Comparison of ENCODE assay signal across 17 mouse cellular contexts in genomic region chr9:16026054-16026453, GRCm38 (mm10).
DNase-seq lines count a peak whose midpoint lies in the region; ATAC-seq and TF ChIP-seq lines count a peak whose summit lies in the region.
"Had no signal": no experiment of that assay in that cellular context is flagged by ENCODE, and none has a peak within 500 bp of the region (broad histone marks: within the 10 kb centered on the region; RNA-seq: fewer than 3 reads in every experiment).

No protein-coding gene starts in this region.

- no peak overlapping the region for H3K4me3 ChIP-seq in kidney, postnatal 0 days (replicated peaks; ENCODE audit: low read depth, low read length)
- no peak overlapping the region for H3K4me3 ChIP-seq in CH12.LX (replicated peaks in 1 of 3; ENCODE audit: low read depth in 2 of 3, low read length in 2 of 3, poor library complexity in 1 of 3)
- H3K4me3 ChIP-seq in hindbrain, embryonic 14.5 days (replicated peaks; ENCODE audit: low read length), result no peak overlapping the region
- H3K4me3 ChIP-seq: embryonic facial prominence, embryonic 12.5 days; limb, embryonic 13.5 days; liver, embryonic 13.5 days; lung, embryonic 15.5 days; neural tube, embryonic 12.5 days had no signal

- DNase-seq in kidney, postnatal 0 days (ENCODE audit: low spot score), result peak; percentile 84
- DNase-seq in kidney, adult 9 months, result no peak
- DNase-seq in CH12.LX (ENCODE audit: extremely low read depth), result peak; percentile 8
- DNase-seq in brain, adult 2 months (ENCODE audit: low read depth, low spot score), result peak; percentile 68
- peak; percentile 25 for DNase-seq in forelimb bud, embryonic 11.5 days (ENCODE audit: low read depth, low spot score)
- no peak for DNase-seq in right cerebral cortex, adult 18-20 months
- DNase-seq in hindbrain, embryonic 14.5 days (ENCODE audit: low spot score), result no peak
- DNase-seq: cerebellum, adult 9-10 months; liver, embryonic 13.5 days; lung, postnatal 4 days; right cerebral cortex, postnatal 14 days; spleen, adult 18-20 months; thymus, adult 18-20 months had no signal

- no peak overlapping the region for H3K27ac ChIP-seq in kidney, postnatal 0 days
- H3K27ac ChIP-seq in CH12.LX (ENCODE audit: insufficient read depth, low read depth), result no peak overlapping the region
- H3K27ac ChIP-seq in hindbrain, embryonic 14.5 days, result no peak overlapping the region
- H3K27ac ChIP-seq: embryonic facial prominence, embryonic 12.5 days; limb, embryonic 13.5 days; liver, embryonic 13.5 days; lung, embryonic 15.5 days; neural tube, embryonic 12.5 days had no signal

- dilution Hi-C loops in CH12.LX (cut with MboI; ENCODE audit: extremely low pct_ligation_motif_present, extremely low pct_unique_long_range_greater_than_20kb, low sequenced_read_pairs), result no loop called here

- H3K36me3 ChIP-seq in kidney, postnatal 0 days (ENCODE audit: insufficient read depth, low read length), result no peaks in the 10 kb centered on the region
- no peaks in the 10 kb centered on the region for H3K36me3 ChIP-seq in CH12.LX (replicated peaks in 1 of 2; ENCODE audit: control insufficient read depth in 1 of 2, insufficient read depth in 1 of 2, low read length in 1 of 2)
- H3K36me3 ChIP-seq in hindbrain, embryonic 14.5 days (replicated peaks; ENCODE audit: control insufficient read depth, insufficient read depth), result no peaks in the 10 kb centered on the region
- H3K36me3 ChIP-seq: embryonic facial prominence, embryonic 12.5 days; limb, embryonic 13.5 days; liver, embryonic 13.5 days; lung, embryonic 15.5 days had no signal

- no peaks in the 10 kb centered on the region for H3K27me3 ChIP-seq in kidney, postnatal 0 days (ENCODE audit: insufficient read depth, low read length)
- no peaks in the 10 kb centered on the region for H3K27me3 ChIP-seq in CH12.LX (replicated peaks)
- no peaks in the 10 kb centered on the region for H3K27me3 ChIP-seq in hindbrain, embryonic 14.5 days (ENCODE audit: control insufficient read depth, insufficient read depth, low read length)
- H3K27me3 ChIP-seq: embryonic facial prominence, embryonic 12.5 days; limb, embryonic 13.5 days; liver, embryonic 13.5 days; lung, embryonic 15.5 days; neural tube, embryonic 12.5 days had no signal

- no peak overlapping the region for H3K4me2 ChIP-seq in kidney, postnatal 0 days (ENCODE audit: low read length)
- H3K4me2 ChIP-seq in CH12.LX (ENCODE audit: insufficient read depth, low read depth, poor library complexity, severe bottlenecking), result no peak overlapping the region
- no peak overlapping the region for H3K4me2 ChIP-seq in hindbrain, embryonic 14.5 days (replicated peaks)
- H3K4me2 ChIP-seq: embryonic facial prominence, embryonic 12.5 days; limb, embryonic 13.5 days; liver, embryonic 13.5 days; lung, embryonic 15.5 days; neural tube, embryonic 12.5 days had no signal

- H3K9me3 ChIP-seq in kidney, postnatal 0 days (replicated peaks; ENCODE audit: low read length), result no peaks in the 10 kb centered on the region
- no peaks in the 10 kb centered on the region for H3K9me3 ChIP-seq in CH12.LX (replicated peaks; ENCODE audit: low read length)
- no peaks in the 10 kb centered on the region for H3K9me3 ChIP-seq in hindbrain, embryonic 14.5 days (ENCODE audit: control insufficient read depth, low read length)
- H3K9me3 ChIP-seq: embryonic facial prominence, embryonic 12.5 days; limb, embryonic 13.5 days; liver, embryonic 13.5 days; lung, embryonic 15.5 days; neural tube, embryonic 12.5 days had no signal

- no peak for TF ChIP-seq CTCF in kidney, postnatal 0 days (IDR thresholded peaks at IDR 0.05; ENCODE audit: low read depth)
- no peak for TF ChIP-seq CTCF in CH12.LX (conservative IDR thresholded peaks at IDR 0.05 in 1 of 2, IDR thresholded peaks at IDR 0.05 in 1 of 2; ENCODE audit: low read depth in 2 of 2, low read length in 2 of 2)

- TF ChIP-seq EP300 in CH12.LX (IDR thresholded peaks at IDR 0.05; ENCODE audit: low read length), result no peak

- H3K9ac ChIP-seq in kidney, postnatal 0 days (ENCODE audit: low read depth, low read length), result no peak overlapping the region
- no peak overlapping the region for H3K9ac ChIP-seq in CH12.LX (ENCODE audit: insufficient read depth, low read depth)
- no peak overlapping the region for H3K9ac ChIP-seq in hindbrain, embryonic 14.5 days
- H3K9ac ChIP-seq: embryonic facial prominence, embryonic 12.5 days; limb, embryonic 13.5 days; liver, embryonic 13.5 days; lung, embryonic 15.5 days; neural tube, embryonic 12.5 days had no signal

- no peaks in the 10 kb centered on the region for H3K4me1 ChIP-seq in kidney, postnatal 0 days (replicated peaks; ENCODE audit: insufficient read depth, low read length)
- H3K4me1 ChIP-seq in CH12.LX (ENCODE audit: control insufficient read depth in 1 of 2, insufficient read depth in 2 of 2), result peaks cover 0 to 10% of the 10 kb centered on the region in 2 experiments; a peak in 2 of 4 replicates
- H3K4me1 ChIP-seq in hindbrain, embryonic 14.5 days (replicated peaks; ENCODE audit: control insufficient read depth, insufficient read depth, low read length), result no peaks in the 10 kb centered on the region; the same call in 1 of the 2 replicates
- H3K4me1 ChIP-seq: liver, embryonic 13.5 days; lung, embryonic 15.5 days had no signal

- in situ Hi-C loops in CH12.LX (cut with MboI; ENCODE audit: low pct_ligation_motif_present, low pct_unique_long_range_greater_than_20kb, low sequenced_read_pairs), result no loop called here

- TF ChIP-seq POLR2A in CH12.LX (IDR thresholded peaks at IDR 0.05; ENCODE audit: low read depth, low read length), result no peak

- ATAC-seq in kidney, postnatal 0 days (replicated peaks; ENCODE audit: low FRiP score, low read depth), result no peak
- no peak for ATAC-seq in hindbrain, embryonic 14.5 days (ENCODE audit: low FRiP score)

- H3K79me2 ChIP-seq in CH12.LX (replicated peaks; ENCODE audit: control insufficient read depth, extremely low read depth, insufficient read depth, poor library complexity, severe bottlenecking), result no peaks in the 10 kb centered on the region

- no peak for TF ChIP-seq RAD21 in CH12.LX (IDR thresholded peaks at IDR 0.05; ENCODE audit: low read depth, low read length)

- WGBS in kidney, postnatal 0 days, result 51% methylated on average over 4 of the region's 4 CpGs
- 62% methylated on average over 4 of the region's 4 CpGs for WGBS in hindbrain, embryonic 14.5 days

TF ChIP-seq in CH12.LX, 34 proteins besides CTCF, POLR2A, EP300 and RAD21:
- TF ChIP-seq MAX (IDR thresholded peaks at IDR 0.05; ENCODE audit: low read length), result no peak
- no peak for TF ChIP-seq MAZ (IDR thresholded peaks at IDR 0.05; ENCODE audit: low read depth, low read length)
- no peak for TF ChIP-seq TCF12 (IDR thresholded peaks at IDR 0.05; ENCODE audit: low read depth, low read length)
- TF ChIP-seq PAX5 (IDR thresholded peaks at IDR 0.05; ENCODE audit: low read length), result no peak
- no peak for TF ChIP-seq NELFE (IDR thresholded peaks at IDR 0.05; ENCODE audit: low read depth, low read length)
- no peak for TF ChIP-seq SMC3 (IDR thresholded peaks at IDR 0.05; ENCODE audit: low read depth, low read length)
- TF ChIP-seq POLR2AphosphoS2 (IDR thresholded peaks at IDR 0.05; ENCODE audit: low read depth, low read length), result no peak
- no peak for TF ChIP-seq ZC3H11A (IDR thresholded peaks at IDR 0.05; ENCODE audit: low read depth, low read length)
- TF ChIP-seq KAT2A (IDR thresholded peaks at IDR 0.05; ENCODE audit: insufficient replicate concordance, low read length), result no peak
- no peak for TF ChIP-seq GABPA (IDR thresholded peaks at IDR 0.05; ENCODE audit: insufficient replicate concordance, low read depth, low read length)
- TF ChIP-seq JUN (IDR thresholded peaks at IDR 0.05; ENCODE audit: insufficient read depth, low read depth, low read length), result no peak
- no peak for TF ChIP-seq MAFK (IDR thresholded peaks at IDR 0.05; ENCODE audit: insufficient replicate concordance, low read length)
- no peak for TF ChIP-seq MXI1 (IDR thresholded peaks at IDR 0.05; ENCODE audit: low read depth, low read length)
- TF ChIP-seq JUND (conservative IDR thresholded peaks at IDR 0.05; ENCODE audit: low read depth, low read length), result no peak
- no peak for TF ChIP-seq ETS1 (conservative IDR thresholded peaks at IDR 0.05; ENCODE audit: low read depth, low read length)
- TF ChIP-seq CHD1 (IDR thresholded peaks at IDR 0.05; ENCODE audit: low read depth, low read length), result no peak

Comparison
In these comparisons a context has a peak if more than half of its experiments do, and no peak if none do; other contexts are left out.
1. DNase-seq: peak in kidney, postnatal 0 days (single experiment), CH12.LX (single experiment), brain, adult 2 months (single experiment) and forelimb bud, embryonic 11.5 days (single experiment); none in kidney, adult 9 months (single experiment), right cerebral cortex, adult 18-20 months (single experiment) and hindbrain, embryonic 14.5 days (single experiment).